Mouse (Mus musculus): ENCODE measurements around the gene Ksr1. TPM values are rescaled to one million over a fixed set of nuclear protein-coding genes. Genes with fewer than 3 reads are reported as not detected.

Ksr1 gene
- total and polyA plus RNA-seq, 3 experiments: 22.5 to 73.1 (median 61.2) TPM

- Histone ChIP-seq H3K4me1 (ENCODE audit: control insufficient read depth in 1 of 2, insufficient read depth in 2 of 2) (peaks cover 3 to 22% of the 10 kb centered on the region in 2 experiments), H3K9me3 (replicated peaks; ENCODE audit: low read length) (no peaks in the 10 kb centered on the region), H3K27me3 (replicated peaks) (no peaks in the 10 kb centered on the region), H3K27ac (ENCODE audit: insufficient read depth, low read depth) (no peak overlapping the region), H3K9ac (ENCODE audit: insufficient read depth, low read depth) (no peak overlapping the region), H3K36me3 (replicated peaks in 1 of 2; ENCODE audit: control insufficient read depth in 1 of 2, insufficient read depth in 1 of 2, low read length in 1 of 2) (peaks cover 0 to 63% of the 10 kb centered on the region in 2 experiments), H3K4me2 (ENCODE audit: insufficient read depth, low read depth, poor library complexity, severe bottlenecking) (no peak overlapping the region), H3K79me2 (replicated peaks; ENCODE audit: control insufficient read depth, extremely low read depth, insufficient read depth, poor library complexity, severe bottlenecking) (0 out of 2 replicates have a peak, but pooled peaks cover 3% of the 10 kb centered on the region), H3K4me3 (replicated peaks in 1 of 3; ENCODE audit: low read depth in 2 of 3, low read length in 2 of 3, poor library complexity in 1 of 3) (no peak overlapping the region)
- dilution Hi-C loops (cut with MboI; ENCODE audit: extremely low pct_ligation_motif_present, extremely low pct_unique_long_range_greater_than_20kb, low sequenced_read_pairs) (no loop called here), in situ Hi-C loops (cut with MboI; ENCODE audit: low pct_ligation_motif_present, low pct_unique_long_range_greater_than_20kb, low sequenced_read_pairs) (no loop called here)
- TF ChIP-seq UBTF (IDR thresholded peaks at IDR 0.05; ENCODE audit: low read depth, low read length) (no peak), IRF4 (IDR thresholded peaks at IDR 0.05; ENCODE audit: low read depth, low read length) (no peak), MYC (IDR thresholded peaks at IDR 0.05; ENCODE audit: low read depth, low read length) (no peak), KAT2A (IDR thresholded peaks at IDR 0.05; ENCODE audit: insufficient replicate concordance, low read length) (no peak), ELF1 (IDR thresholded peaks at IDR 0.05; ENCODE audit: low read depth, low read length) (no peak), NRF1 (IDR thresholded peaks at IDR 0.05; ENCODE audit: low read depth, low read length) (no peak), SMC3 (IDR thresholded peaks at IDR 0.05; ENCODE audit: low read depth, low read length) (no peak), MEF2A (IDR thresholded peaks at IDR 0.05; ENCODE audit: borderline replicate concordance, low read depth, low read length) (no peak), CHD2 (IDR thresholded peaks at IDR 0.05; ENCODE audit: low read length) (no peak), ZKSCAN1 (IDR thresholded peaks at IDR 0.05; ENCODE audit: borderline replicate concordance, low read depth, low read length) (no peak), USF2 (conservative IDR thresholded peaks at IDR 0.05; ENCODE audit: low read depth, low read length) (no peak), NELFE (IDR thresholded peaks at IDR 0.05; ENCODE audit: low read depth, low read length) (no peak), ZNF384 (IDR thresholded peaks at IDR 0.05; ENCODE audit: low read depth, low read length) (no peak), HCFC1 (IDR thresholded peaks at IDR 0.05; ENCODE audit: low read depth, low read length) (no peak), RAD21 (IDR thresholded peaks at IDR 0.05; ENCODE audit: low read depth, low read length) (no peak), BHLHE40 (IDR thresholded peaks at IDR 0.05; ENCODE audit: low read depth, low read length) (no peak)
- no peak for DNase-seq (ENCODE audit: extremely low read depth)
These were observed 167.8 kb downstream of the Ksr1 start for GRCm38 (mm10) chr11:78978176-78979019.

- Histone ChIP-seq H3K9ac (ENCODE audit: insufficient read depth, low read depth) (no peak overlapping the region), H3K9me3 (replicated peaks; ENCODE audit: low read length) (no peaks in the 10 kb centered on the region), H3K27me3 (replicated peaks) (no peaks in the 10 kb centered on the region), H3K4me3 (replicated peaks in 1 of 3; ENCODE audit: low read depth in 2 of 3, low read length in 2 of 3, poor library complexity in 1 of 3) (no peak overlapping the region), H3K4me1 (ENCODE audit: control insufficient read depth in 1 of 2, insufficient read depth in 2 of 2) (peaks cover 5 to 25% of the 10 kb centered on the region in 2 experiments; a peak in 3 of 4 replicates), H3K4me2 (ENCODE audit: insufficient read depth, low read depth, poor library complexity, severe bottlenecking) (no peak overlapping the region), H3K79me2 (replicated peaks; ENCODE audit: control insufficient read depth, extremely low read depth, insufficient read depth, poor library complexity, severe bottlenecking) (0 out of 2 replicates have a peak, but pooled peaks cover 3% of the 10 kb centered on the region), H3K27ac (ENCODE audit: insufficient read depth, low read depth) (no peak overlapping the region), H3K36me3 (replicated peaks in 1 of 2; ENCODE audit: control insufficient read depth in 1 of 2, insufficient read depth in 1 of 2, low read length in 1 of 2) (peaks cover 0 to 51% of the 10 kb centered on the region in 2 experiments)
- in situ Hi-C loops (cut with MboI; ENCODE audit: low pct_ligation_motif_present, low pct_unique_long_range_greater_than_20kb, low sequenced_read_pairs) (no loop called here), dilution Hi-C loops (cut with MboI; ENCODE audit: extremely low pct_ligation_motif_present, extremely low pct_unique_long_range_greater_than_20kb, low sequenced_read_pairs) (no loop called here)
- no peak for DNase-seq (ENCODE audit: extremely low read depth)
- TF ChIP-seq BHLHE40 (IDR thresholded peaks at IDR 0.05; ENCODE audit: low read depth, low read length) (no peak), ETS1 (conservative IDR thresholded peaks at IDR 0.05; ENCODE audit: low read depth, low read length) (no peak), SIN3A (IDR thresholded peaks at IDR 0.05; ENCODE audit: low read length) (no peak), CHD2 (IDR thresholded peaks at IDR 0.05; ENCODE audit: low read length) (no peak)
These were observed 169.3 kb downstream of the Ksr1 start for GRCm38 (mm10) chr11:78976731-78977510.
